Mouse (Mus musculus): ENCODE results near the gene Upf3a. TPM values are rescaled to one million over a fixed set of nuclear protein-coding genes. Genes with fewer than 3 reads are reported as not detected.
A peak's percentile ranks its signal among the peaks of the same experiment; 100 is the strongest.
"Not testable (repeated sequence)": the region's sequence is repeated elsewhere in the genome, so short reads cannot be mapped to it uniquely, and the experiment has no call there.

The Upf3a gene
- polyA plus RNA-seq, 1 experiment from 2014 or later: 23.9 TPM

GRCm38 (mm10) chr8:13780536-13780935 is 4.9 kb upstream of the Upf3a start:
- ATAC-seq (replicated peaks; ENCODE audit: insufficient number of reproducible peaks, insufficient read depth, low FRiP score, low read depth): no peak
- peaks cover 7% of the 10 kb centered on the region; the same call in 1 of the 2 replicates for H3K4me1 ChIP-seq (replicated peaks)
- H3K36me3 ChIP-seq: peaks cover 58% of the 10 kb centered on the region
- no peak overlapping the region for H3K9ac ChIP-seq
- no peaks in the 10 kb centered on the region for H3K9me3 ChIP-seq (replicated peaks)
- H3K4me3 ChIP-seq: no peak overlapping the region
- 78% methylated on average over 3 of the region's 3 CpGs for WGBS
- H3K27me3 ChIP-seq: no peaks in the 10 kb centered on the region
- H3K4me2 ChIP-seq: no peak overlapping the region
- no peak overlapping the region for H3K27ac ChIP-seq

GRCm38 (mm10) chr8:13785764-13786299 is 417 bp downstream of the Upf3a start:
- peaks cover 11% of the 10 kb centered on the region; the same call in 1 of the 2 replicates for H3K4me1 ChIP-seq (replicated peaks)
- H3K27me3 ChIP-seq: no peaks in the 10 kb centered on the region
- ATAC-seq (replicated peaks; ENCODE audit: insufficient number of reproducible peaks, insufficient read depth, low FRiP score, low read depth): peak; percentile 95
- under 1% methylated on average over 45 of the region's 47 CpGs for WGBS
- H3K27ac ChIP-seq: peak overlapping the region; percentile 99
- H3K9me3 ChIP-seq (replicated peaks): no peaks in the 10 kb centered on the region
- peak overlapping the region; percentile 72 for H3K4me3 ChIP-seq
- peak overlapping the region; percentile 80 for H3K4me2 ChIP-seq
- H3K9ac ChIP-seq: peak overlapping the region; percentile 90
- H3K36me3 ChIP-seq: peaks cover 23% of the 10 kb centered on the region

- Histone ChIP-seq H3K4me1 (replicated peaks) (peaks cover 7% of the 10 kb centered on the region; the same call in 1 of the 2 replicates), H3K4me2 (no peak overlapping the region), H3K4me3 (no peak overlapping the region), H3K36me3 (peaks cover 35% of the 10 kb centered on the region), H3K9me3 (replicated peaks) (no peaks in the 10 kb centered on the region), H3K9ac (no peak overlapping the region), H3K27ac (no peak overlapping the region), H3K27me3 (no peaks in the 10 kb centered on the region)
- ATAC-seq (replicated peaks; ENCODE audit: insufficient number of reproducible peaks, insufficient read depth, low FRiP score, low read depth): no peak
- 93% methylated on average over 8 of the region's 8 CpGs for WGBS
These were observed 4.2 kb downstream of the Upf3a start for GRCm38 (mm10) chr8:13789606-13790005.

- no peak overlapping the region for H3K27ac ChIP-seq
- no peak for ATAC-seq (replicated peaks; ENCODE audit: insufficient number of reproducible peaks, insufficient read depth, low FRiP score, low read depth)
- H3K27me3 ChIP-seq: no peaks in the 10 kb centered on the region
- H3K36me3 ChIP-seq: peaks cover 69% of the 10 kb centered on the region
- H3K4me1 ChIP-seq (replicated peaks): no peaks in the 10 kb centered on the region
- WGBS: 90% methylated on average over 8 of the region's 8 CpGs
- H3K4me2 ChIP-seq: no peak overlapping the region
- H3K4me3 ChIP-seq: no peak overlapping the region
- no peaks in the 10 kb centered on the region for H3K9me3 ChIP-seq (replicated peaks)
- H3K9ac ChIP-seq: no peak overlapping the region
These were observed 7.8 kb downstream of the Upf3a start for GRCm38 (mm10) chr8:13793097-13793745.

- H3K9me3 ChIP-seq (replicated peaks): no peaks in the 10 kb centered on the region
- H3K9ac ChIP-seq: no peak overlapping the region
- no peaks in the 10 kb centered on the region for H3K27me3 ChIP-seq
- H3K4me1 ChIP-seq (replicated peaks): no peaks in the 10 kb centered on the region
- H3K27ac ChIP-seq: no peak overlapping the region
- H3K36me3 ChIP-seq: peaks cover 74% of the 10 kb centered on the region
- H3K4me3 ChIP-seq: no peak overlapping the region
- no peak overlapping the region for H3K4me2 ChIP-seq
- 90% methylated on average over 11 of the region's 11 CpGs for WGBS
- ATAC-seq (replicated peaks; ENCODE audit: insufficient number of reproducible peaks, insufficient read depth, low FRiP score, low read depth): no peak
These were observed 8.3 kb downstream of the Upf3a start for GRCm38 (mm10) chr8:13793746-13794101.

GRCm38 (mm10) chr8:13797676-13798075 is 12.3 kb downstream of the Upf3a start:
- no peak overlapping the region for H3K4me2 ChIP-seq
- H3K4me1 ChIP-seq (replicated peaks): no peaks in the 10 kb centered on the region
- H3K27me3 ChIP-seq: no peaks in the 10 kb centered on the region
- ATAC-seq (replicated peaks; ENCODE audit: insufficient number of reproducible peaks, insufficient read depth, low FRiP score, low read depth): no peak
- no peak overlapping the region for H3K4me3 ChIP-seq
- whole genome bisulfite sequencing: 91% methylated on average over 5 of the region's 5 CpGs
- peaks cover 56% of the 10 kb centered on the region for H3K36me3 ChIP-seq
- no peaks in the 10 kb centered on the region for H3K9me3 ChIP-seq (replicated peaks)
- H3K9ac ChIP-seq: no peak overlapping the region
- no peak overlapping the region for H3K27ac ChIP-seq

- ATAC-seq (replicated peaks; ENCODE audit: insufficient number of reproducible peaks, insufficient read depth, low FRiP score, low read depth): no peak
- peaks cover 40% of the 10 kb centered on the region for H3K36me3 ChIP-seq
- H3K9ac ChIP-seq: no peak overlapping the region
- H3K9me3 ChIP-seq (replicated peaks): no peaks in the 10 kb centered on the region
- H3K27ac ChIP-seq: no peak overlapping the region
- whole genome bisulfite sequencing: 72% methylated on average over 5 of the region's 5 CpGs
- no peak overlapping the region for H3K4me3 ChIP-seq
- no peaks in the 10 kb centered on the region for H3K4me1 ChIP-seq (replicated peaks)
- no peak overlapping the region for H3K4me2 ChIP-seq
- no peaks in the 10 kb centered on the region for H3K27me3 ChIP-seq
These were observed 14.2 kb downstream of the Upf3a start for GRCm38 (mm10) chr8:13799566-13799965.

GRCm38 (mm10) chr8:13828598-13829172 is 43.3 kb downstream of the Upf3a start:
- Histone ChIP-seq H3K27ac (no peak overlapping the region), H3K27me3 (no peaks in the 10 kb centered on the region), H3K9ac (no peak overlapping the region), H3K4me1 (replicated peaks) (no peaks in the 10 kb centered on the region), H3K4me2 (no peak overlapping the region), H3K9me3 (replicated peaks) (no peaks in the 10 kb centered on the region), H3K36me3 (no peaks in the 10 kb centered on the region), H3K4me3 (no peak overlapping the region)
- WGBS: 60% methylated on average over 7 of the region's 7 CpGs
- no peak for ATAC-seq (replicated peaks; ENCODE audit: insufficient number of reproducible peaks, insufficient read depth, low FRiP score, low read depth)

GRCm38 (mm10) chr8:13838289-13838688 is 52.9 kb downstream of the Upf3a start, which contains the start of gene AF366264:
Gene AF366264, minus strand, starts transcription at chr8:13838389.
- not testable (repeated sequence) for H3K4me2 ChIP-seq; H3K27ac ChIP-seq; ATAC-seq (replicated peaks; ENCODE audit: insufficient number of reproducible peaks, insufficient read depth, low FRiP score, low read depth); H3K27me3 ChIP-seq; H3K36me3 ChIP-seq; H3K9me3 ChIP-seq (replicated peaks); H3K4me1 ChIP-seq (replicated peaks); H3K9ac ChIP-seq; H3K4me3 ChIP-seq
- WGBS: 77% methylated on average over 5 of the region's 5 CpGs

- H3K4me2 ChIP-seq; H3K27ac ChIP-seq; H3K9me3 ChIP-seq (replicated peaks); H3K4me3 ChIP-seq; H3K36me3 ChIP-seq; H3K27me3 ChIP-seq; H3K4me1 ChIP-seq (replicated peaks); ATAC-seq (replicated peaks; ENCODE audit: insufficient number of reproducible peaks, insufficient read depth, low FRiP score, low read depth); H3K9ac ChIP-seq: not testable (repeated sequence)
- 82% methylated on average over 1 of the region's 1 CpGs for WGBS
These were observed 57.9 kb downstream of the Upf3a start for GRCm38 (mm10) chr8:13843286-13843685.

Measured in heart, embryonic 15.5 days (tissue).